Mouse (Mus musculus) brown adipose tissue, adult 24 weeks (tissue): ENCODE results near the gene Slx1b. TPM values are rescaled to one million over a fixed set of nuclear protein-coding genes. Genes with fewer than 3 reads are reported as not detected.

Source experiments
- H3K27ac ChIP-seq: fragments of 200-500 bp; replicated peaks from 2 replicates; pipeline ENCODE4 v1.5.1; 2012; ENCODE audit warnings: low read depth, mild to moderate bottlenecking, low read length
- H3K4me1 ChIP-seq: fragments of 200-500 bp; 2 replicates; pipeline ENCODE4 v1.6.1; 2012; ENCODE audit warnings: low read length, mixed read lengths; ENCODE audit not compliant: control insufficient read depth, insufficient read depth, insufficient read length
- H3K4me3 ChIP-seq: fragments of 200-500 bp; 2 replicates; pipeline ENCODE4 v1.5.1; 2012; ENCODE audit warnings: low read depth, mild to moderate bottlenecking, low read length, moderate library complexity; ENCODE audit not compliant: insufficient read depth
- polyA plus RNA-seq: library from polyadenylated mRNA; stranded (reverse); fragments of >200 nt; gene quantifications from 2 replicates; pipeline ENCODE4 v1.2.4, GENCODE M21; 2012; ENCODE audit not compliant: missing spikeins, insufficient read depth, insufficient read length

Gene Slx1b
- polyA plus RNA-seq, 1 experiment: 5.8 TPM

- Histone ChIP-seq H3K4me3 (no peak overlapping the region), H3K27ac (no peak overlapping the region)
These were observed 14.7 kb upstream of the Slx1b start for GRCm38 (mm10) chr7:126710266-126710665.

GRCm38 (mm10) chr7:126708175-126708952 is 12.8 kb upstream of the Slx1b start:
- H3K4me1 ChIP-seq: peaks cover 3% of the 10 kb centered on the region; the same call in 1 of the 2 replicates
- H3K27ac ChIP-seq: no peak overlapping the region
- H3K4me3 ChIP-seq: no peak overlapping the region

More at GRCm38 (mm10) chr7:126710266-126710665, 14.7 kb upstream of the Slx1b start:
- H3K4me1 ChIP-seq: no peaks in the 10 kb centered on the region

GRCm38 (mm10) chr7:126707442-126708174 is 12.0 kb upstream of the Slx1b start, which contains the start of gene Coro1a:
Gene Coro1a, minus strand, starts transcription at chr7:126707787.
- no peak within 1 kb of the TSS for H3K27ac ChIP-seq
- H3K4me1 ChIP-seq: peaks cover 3% of the 10 kb centered on the region; the same call in 1 of the 2 replicates
- no peak within 1 kb of the TSS for H3K4me3 ChIP-seq

GRCm38 (mm10) chr7:126704121-126704980 is 8.8 kb upstream of the Slx1b start:
- Histone ChIP-seq H3K27ac (peak overlapping the region; percentile 64), H3K4me3 (peak overlapping the region; percentile 46), H3K4me1 (peaks cover 3% of the 10 kb centered on the region; the same call in 1 of the 2 replicates)

GRCm38 (mm10) chr7:126703757-126704077 is 8.1 kb upstream of the Slx1b start:
- peak overlapping the region; percentile 56 for H3K27ac ChIP-seq
- H3K4me1 ChIP-seq: peaks cover 3% of the 10 kb centered on the region; the same call in 1 of the 2 replicates
- H3K4me3 ChIP-seq: peak overlapping the region; percentile 46

- Histone ChIP-seq H3K27ac (peak overlapping the region; percentile 56), H3K4me1 (peaks cover 3% of the 10 kb centered on the region; the same call in 1 of the 2 replicates), H3K4me3 (peak overlapping the region; percentile 46)
These were observed 7.5 kb upstream of the Slx1b start for GRCm38 (mm10) chr7:126702861-126703756.

GRCm38 (mm10) chr7:126702358-126702757 is 6.8 kb upstream of the Slx1b start:
- peak overlapping the region; percentile 59 for H3K27ac ChIP-seq
- H3K4me1 ChIP-seq: peaks cover 3% of the 10 kb centered on the region; the same call in 1 of the 2 replicates
- peak overlapping the region; percentile 7; the same call in 1 of the 2 replicates for H3K4me3 ChIP-seq

GRCm38 (mm10) chr7:126701559-126702357 is 6.2 kb upstream of the Slx1b start:
- H3K4me3 ChIP-seq: peak overlapping the region; percentile 17; the same call in 1 of the 2 replicates
- H3K4me1 ChIP-seq: peaks cover 3% of the 10 kb centered on the region; the same call in 1 of the 2 replicates
- peak overlapping the region; percentile 59 for H3K27ac ChIP-seq

- Histone ChIP-seq H3K27ac (no peak overlapping the region), H3K4me3 (peak overlapping the region; percentile 17; the same call in 1 of the 2 replicates), H3K4me1 (peaks cover 3% of the 10 kb centered on the region; the same call in 1 of the 2 replicates)
These were observed 5.5 kb upstream of the Slx1b start for GRCm38 (mm10) chr7:126701070-126701469.

GRCm38 (mm10) chr7:126700063-126701015 is 4.8 kb upstream of the Slx1b start:
- H3K4me3 ChIP-seq: no peak overlapping the region
- no peak overlapping the region for H3K27ac ChIP-seq
- peaks cover 3% of the 10 kb centered on the region; the same call in 1 of the 2 replicates for H3K4me1 ChIP-seq

- H3K4me1 ChIP-seq: peaks cover 2% of the 10 kb centered on the region; the same call in 1 of the 2 replicates
- no peak overlapping the region for H3K27ac ChIP-seq
- no peak overlapping the region for H3K4me3 ChIP-seq
These were observed 2.3 kb upstream of the Slx1b start for GRCm38 (mm10) chr7:126697838-126698237.

- Histone ChIP-seq H3K4me1 (peaks cover 2% of the 10 kb centered on the region; the same call in 1 of the 2 replicates), H3K27ac (no peak overlapping the region), H3K4me3 (peak overlapping the region; percentile 80)
These were observed 1.3 kb upstream of the Slx1b start for GRCm38 (mm10) chr7:126696886-126697285.
